Mouse (Mus musculus) stomach, postnatal 0 days (tissue): Measurements from ENCODE around the gene Kat6b. TPM values are rescaled to one million over a fixed set of nuclear protein-coding genes. Genes with fewer than 3 reads are reported as not detected.

Source experiments
- ATAC-seq: fragments of 200-750 bp; cut with Nextera tagmentation; 2 replicates; pipeline ENCODE4 v1.8.0; 2017; ENCODE audit not compliant: low FRiP score, low TSS enrichment
- DNase-seq: peaks from one replicate; pipeline ENCODE4 v3.0.0-alpha.2; 2016; ENCODE audit warnings: low spot score
- H3K27ac ChIP-seq: fragments of 300-500 bp; sonication (generic); replicated peaks from 2 replicates; pipeline ENCODE4 v1.5.1; 2014; ENCODE audit warnings: mild to moderate bottlenecking, control low read depth
- H3K27me3 ChIP-seq: fragments of 300-500 bp; sonication (generic); 2 replicates; pipeline ENCODE4 v1.6.1; 2014; ENCODE audit warnings: low read length; ENCODE audit not compliant: control insufficient read depth, insufficient read depth
- H3K36me3 ChIP-seq: fragments of 300-500 bp; sonication (generic); 2 replicates; pipeline ENCODE4 v1.6.1; 2014; ENCODE audit warnings: low read length, mixed read lengths; ENCODE audit not compliant: control insufficient read depth, insufficient read depth
- H3K4me1 ChIP-seq: fragments of 300-500 bp; sonication (generic); replicated peaks from 2 replicates; pipeline ENCODE4 v1.6.1; 2014; ENCODE audit warnings: antibody characterized with exemption; ENCODE audit not compliant: control insufficient read depth, insufficient read depth
- H3K4me2 ChIP-seq: fragments of 300-500 bp; sonication (generic); replicated peaks from 2 replicates; pipeline ENCODE4 v1.6.1; 2014; ENCODE audit warnings: low read depth, mild to moderate bottlenecking, control low read depth, moderate library complexity
- H3K4me3 ChIP-seq: fragments of 300-500 bp; sonication (generic); 2 replicates; pipeline ENCODE4 v1.5.1; 2014; ENCODE audit warnings: low read depth, low read length, control low read depth
- H3K9ac ChIP-seq: fragments of 300-500 bp; sonication (generic); 2 replicates; pipeline ENCODE4 v1.6.1; 2014; ENCODE audit warnings: mild to moderate bottlenecking, low read length, control low read depth, mixed read lengths
- H3K9me3 ChIP-seq: fragments of 300-500 bp; sonication (generic); 2 replicates; pipeline ENCODE4 v1.6.1; 2016; ENCODE audit warnings: low read length; ENCODE audit not compliant: control insufficient read depth
- CTCF ChIP-seq: IDR thresholded peaks from 2 replicates; pipeline ENCODE4 v1.5.1; 2016; ENCODE audit warnings: antibody characterized with exemption, low read depth, mild to moderate bottlenecking, moderate library complexity
- EP300 ChIP-seq: optimal IDR thresholded peaks from 2 replicates; pipeline ENCODE3; 2016; ENCODE audit warnings: antibody characterized with exemption
- WGBS: fragments of 180-500 bp; shearing (Covaris S2); extraction: QIAGEN DNeasy Blood & Tissue Kit; methylation state at CpG from one replicate; pipeline ENCODE4 v1.1.7; 2014; 5-methylcytosine and 5-hydroxymethylcytosine counted together
- polyA plus RNA-seq: library from polyadenylated mRNA; unstranded; fragments of >200 nt; fragmentation: Nextera tagmentation; extraction: Ambion mirVana; gene quantifications from 2 replicates; pipeline ENCODE4 v1.2.1, GENCODE M21; 2015

The Kat6b gene
- 4.0 and 5.1 TPM in 2 replicates for polyA plus RNA-seq

- Histone ChIP-seq H3K4me2 (no peak within 1 kb of the TSS), H3K4me1 (no peaks in the 10 kb centered on the region), H3K27ac (no peak within 1 kb of the TSS), H3K9me3 (no peaks in the 10 kb centered on the region), H3K9ac (no peak within 1 kb of the TSS), H3K36me3 (no peaks in the 10 kb centered on the region), H3K4me3 (no peak within 1 kb of the TSS), H3K27me3 (no peaks in the 10 kb centered on the region)
- DNase-seq (no peak), ATAC-seq (no peak)
- 88% methylated on average over 7 of the region's 7 CpGs for WGBS
- TF ChIP-seq EP300, result no peak
- TF ChIP-seq CTCF, result no peak
These were observed at the start of gene Kat6b for GRCm38 (mm10) chr14:21481231-21481630. Gene Kat6b, plus strand, starts transcription at chr14:21481434.

GRCm38 (mm10) chr14:21433415-21433814 lies 47.8 kb upstream of the Kat6b start:
- no peak for TF ChIP-seq EP300
- no peak for TF ChIP-seq CTCF
- 74% methylated on average over 4 of the region's 4 CpGs for WGBS
- ATAC-seq, result no peak

GRCm38 (mm10) chr14:21433995-21434394 lies 47.2 kb upstream of the Kat6b start:
- no peak overlapping the region for H3K4me2 ChIP-seq
- ATAC-seq (no peak), DNase-seq (no peak)
- no peaks in the 10 kb centered on the region for H3K9me3 ChIP-seq
- no peaks in the 10 kb centered on the region for H3K27me3 ChIP-seq
- TF ChIP-seq CTCF, result no peak
- TF ChIP-seq EP300, result no peak
- H3K4me3 ChIP-seq, result no peak overlapping the region
- H3K27ac ChIP-seq, result no peak overlapping the region
- 62% methylated on average over 5 of the region's 5 CpGs for WGBS
- H3K36me3 ChIP-seq, result no peaks in the 10 kb centered on the region
- no peak overlapping the region for H3K9ac ChIP-seq
- H3K4me1 ChIP-seq, result no peaks in the 10 kb centered on the region

More at GRCm38 (mm10) chr14:21433415-21433814, 47.8 kb upstream of the Kat6b start:
- H3K9ac ChIP-seq, result no peak overlapping the region
- no peaks in the 10 kb centered on the region for H3K9me3 ChIP-seq
- DNase-seq, result no peak
- no peaks in the 10 kb centered on the region for H3K36me3 ChIP-seq
- H3K27me3 ChIP-seq, result no peaks in the 10 kb centered on the region
- no peaks in the 10 kb centered on the region for H3K4me1 ChIP-seq
- no peak overlapping the region for H3K27ac ChIP-seq
- no peak overlapping the region for H3K4me3 ChIP-seq
- H3K4me2 ChIP-seq, result no peak overlapping the region

- H3K27me3 ChIP-seq, result no peaks in the 10 kb centered on the region
- no peak overlapping the region for H3K27ac ChIP-seq
- no peaks in the 10 kb centered on the region for H3K4me1 ChIP-seq
- H3K9me3 ChIP-seq, result no peaks in the 10 kb centered on the region
- H3K9ac ChIP-seq, result no peak overlapping the region
- H3K36me3 ChIP-seq, result no peaks in the 10 kb centered on the region
- no peak overlapping the region for H3K4me3 ChIP-seq
- WGBS, result 40% methylated on average over 9 of the region's 9 CpGs
- TF ChIP-seq CTCF, result no peak
- no peak for TF ChIP-seq EP300
- H3K4me2 ChIP-seq, result no peak overlapping the region
- ATAC-seq (no peak), DNase-seq (no peak)
These were observed 46.5 kb upstream of the Kat6b start for GRCm38 (mm10) chr14:21434686-21435085.

- DNase-seq (no peak), ATAC-seq (peak; percentile 42; the same call in 1 of the 2 replicates)
- 17% methylated on average over 4 of the region's 4 CpGs for WGBS
- TF ChIP-seq EP300, result no peak
- no peak for TF ChIP-seq CTCF
- Histone ChIP-seq H3K36me3 (no peaks in the 10 kb centered on the region), H3K4me2 (no peak overlapping the region), H3K27me3 (no peaks in the 10 kb centered on the region), H3K9me3 (no peaks in the 10 kb centered on the region), H3K9ac (no peak overlapping the region), H3K4me1 (no peaks in the 10 kb centered on the region; the same call in 1 of the 2 replicates), H3K27ac (no peak overlapping the region), H3K4me3 (no peak overlapping the region)
These were observed 41.4 kb upstream of the Kat6b start for GRCm38 (mm10) chr14:21439785-21440184.

- Histone ChIP-seq H3K9ac (no peak overlapping the region), H3K9me3 (no peaks in the 10 kb centered on the region), H3K4me1 (no peaks in the 10 kb centered on the region; the same call in 1 of the 2 replicates), H3K4me3 (no peak overlapping the region), H3K27me3 (no peaks in the 10 kb centered on the region), H3K27ac (no peak overlapping the region), H3K4me2 (no peak overlapping the region), H3K36me3 (no peaks in the 10 kb centered on the region)
- TF ChIP-seq CTCF (no peak), EP300 (no peak)
- DNase-seq (no peak), ATAC-seq (no peak)
- WGBS, result 91% methylated on average over 2 of the region's 2 CpGs
These were observed 40.7 kb upstream of the Kat6b start for GRCm38 (mm10) chr14:21440526-21440925.
